Mouse (Mus musculus) granulocyte monocyte progenitor cell, adult 5-6 weeks (primary cell): ENCODE measurements around the gene Mat2b. TPM values are rescaled to one million over a fixed set of nuclear protein-coding genes. Genes with fewer than 3 reads are reported as not detected.
A peak's percentile ranks its signal among the peaks of the same experiment; 100 is the strongest.

ENCODE experiments used
- ATAC-seq: replicated peaks from 2 replicates; pipeline ENCODE4 v1.8.0; 2016; ENCODE audit warnings: mild to moderate bottlenecking, moderate TSS enrichment, inconsistent platforms; ENCODE audit not compliant: poor library complexity, severe bottlenecking
- total RNA-seq, 2 experiments: library from RNA; stranded (forward) in 1 of 2; stranded (reverse) in 1 of 2; fragments of 200-712, 200-1000 nt in 1 of 2; fragments of >200 nt in 1 of 2; fragmentation: Nextera tagmentation in 1 of 2; gene quantifications; 2 replicates each; pipeline ENCODE4 v1.2.3; 2014 to 2017

Mat2b gene
- total RNA-seq (2014; fragmentation: Nextera tagmentation) = 76.7 and 94.3 TPM in 2 replicates
- total RNA-seq (2017) = 111 and 159 TPM in 2 replicates

DNA sequence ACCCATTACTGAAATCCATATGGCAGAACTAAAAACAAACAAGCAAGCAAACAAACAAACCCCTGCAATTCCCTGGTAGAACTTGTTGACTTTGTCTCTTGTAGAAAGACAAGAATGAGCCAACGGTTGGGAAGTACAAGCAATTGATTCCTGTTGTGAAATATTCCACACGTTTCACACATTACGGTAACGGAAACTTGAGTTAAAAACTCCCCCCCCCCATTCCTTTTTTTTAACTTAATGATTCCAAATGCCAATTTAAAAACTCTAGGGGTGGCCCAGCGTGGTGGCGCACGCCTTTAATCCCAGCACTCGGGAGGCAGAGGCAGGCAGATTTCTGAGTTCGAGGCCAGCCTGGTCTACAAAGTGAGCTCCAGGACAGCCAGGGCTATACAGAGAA, at the start of gene Mat2b:
Gene Mat2b, minus strand, starts transcription at position 101 of the 400 bp plus-strand sequence.
- ATAC-seq = peak; percentile 11

DNA sequence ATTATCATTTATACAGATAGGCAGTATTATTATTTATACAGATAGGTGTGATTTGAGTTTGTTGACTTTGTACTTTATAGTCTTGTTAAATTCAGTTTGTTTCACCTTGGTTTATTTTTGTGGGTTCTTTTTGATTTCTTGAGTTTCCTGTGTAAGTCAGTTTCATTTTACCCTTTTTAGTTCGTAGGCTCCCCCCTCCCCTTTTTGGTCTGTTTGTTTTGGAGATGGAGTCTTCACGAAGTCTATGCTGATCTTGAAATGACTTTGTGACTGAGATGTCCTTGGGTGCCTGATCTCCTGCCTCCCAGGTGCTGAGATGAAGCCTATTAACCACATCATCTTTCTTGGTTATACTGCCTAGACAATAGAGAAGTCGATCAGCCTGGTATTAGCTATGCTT, 49.3 kb upstream of the Mat2b start:
- ATAC-seq = no peak

DNA sequence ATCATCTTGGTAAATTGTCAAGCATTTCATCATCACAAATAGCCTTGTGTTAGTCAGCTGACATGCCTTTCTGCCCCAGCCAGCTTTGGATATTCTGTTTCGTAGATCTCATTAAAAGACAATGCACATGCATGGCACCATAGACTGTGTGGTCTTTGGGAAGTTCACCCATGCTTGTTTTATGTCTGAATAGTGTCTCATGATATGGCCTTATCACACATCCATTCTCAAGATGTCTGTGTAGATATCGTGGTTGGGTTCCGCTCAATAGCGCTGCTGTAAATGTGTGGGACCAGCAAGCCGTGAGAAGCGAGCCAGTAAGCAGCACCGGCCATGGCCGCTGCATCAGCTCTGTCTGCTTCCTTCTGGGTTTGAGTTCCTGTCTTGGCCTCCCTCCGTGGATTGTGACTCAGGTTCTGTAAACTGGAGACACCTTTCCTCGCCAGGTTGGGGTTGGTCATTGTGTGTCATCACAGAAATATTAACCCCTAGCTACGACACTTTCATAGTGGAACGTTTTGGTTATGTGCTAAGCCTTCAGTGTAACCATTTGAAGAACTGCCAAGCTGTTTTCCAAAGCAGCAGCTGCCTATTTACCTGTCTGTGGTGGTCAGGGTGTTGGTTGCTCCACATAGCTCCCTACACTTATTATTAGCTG, 46.7 kb upstream of the Mat2b start:
- ATAC-seq = no peak

DNA sequence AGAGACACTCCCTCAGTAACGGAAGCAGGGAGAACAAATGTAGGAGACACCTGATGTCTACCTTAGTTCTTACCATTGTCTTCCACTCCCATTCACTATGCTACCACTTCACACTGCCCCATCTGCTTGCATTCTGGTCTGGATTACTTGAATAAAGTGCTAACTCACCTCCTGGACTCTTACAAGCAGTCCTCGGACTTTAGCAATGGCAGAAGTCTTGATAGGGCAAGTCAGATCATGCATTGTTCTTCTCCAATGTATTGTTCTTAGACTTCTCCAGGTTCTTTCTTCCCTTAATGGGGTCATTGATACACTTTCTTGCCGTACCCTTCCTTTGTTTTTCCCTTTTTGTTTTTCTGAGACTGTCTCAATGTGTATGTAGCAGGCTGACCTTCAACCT, 42.4 kb upstream of the Mat2b start:
- ATAC-seq = no peak

DNA sequence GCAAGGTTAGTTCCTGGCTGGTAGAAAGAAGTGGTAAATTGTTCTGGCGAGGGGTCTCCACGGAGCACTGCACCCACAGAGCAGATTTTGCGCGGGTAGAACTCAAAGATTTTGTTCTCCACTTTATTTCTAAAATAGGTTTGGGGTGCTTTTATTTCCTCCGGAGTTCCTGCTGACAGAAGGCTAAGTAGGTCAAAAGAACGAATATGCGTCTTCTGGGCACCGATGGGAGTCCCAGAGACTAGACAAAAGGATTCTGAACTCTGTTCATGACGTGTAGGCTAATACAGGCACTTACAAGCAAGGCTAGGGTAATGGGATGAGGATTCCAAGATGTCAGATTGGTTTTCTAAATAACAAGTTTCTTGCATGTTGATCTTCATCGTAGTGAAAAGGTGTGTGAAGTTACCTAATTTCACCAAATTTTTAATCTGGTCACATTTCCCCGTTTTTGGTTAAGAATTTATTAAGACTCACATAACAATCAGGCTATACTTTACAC, 39.3 kb upstream of the Mat2b start:
- ATAC-seq = no peak

DNA sequence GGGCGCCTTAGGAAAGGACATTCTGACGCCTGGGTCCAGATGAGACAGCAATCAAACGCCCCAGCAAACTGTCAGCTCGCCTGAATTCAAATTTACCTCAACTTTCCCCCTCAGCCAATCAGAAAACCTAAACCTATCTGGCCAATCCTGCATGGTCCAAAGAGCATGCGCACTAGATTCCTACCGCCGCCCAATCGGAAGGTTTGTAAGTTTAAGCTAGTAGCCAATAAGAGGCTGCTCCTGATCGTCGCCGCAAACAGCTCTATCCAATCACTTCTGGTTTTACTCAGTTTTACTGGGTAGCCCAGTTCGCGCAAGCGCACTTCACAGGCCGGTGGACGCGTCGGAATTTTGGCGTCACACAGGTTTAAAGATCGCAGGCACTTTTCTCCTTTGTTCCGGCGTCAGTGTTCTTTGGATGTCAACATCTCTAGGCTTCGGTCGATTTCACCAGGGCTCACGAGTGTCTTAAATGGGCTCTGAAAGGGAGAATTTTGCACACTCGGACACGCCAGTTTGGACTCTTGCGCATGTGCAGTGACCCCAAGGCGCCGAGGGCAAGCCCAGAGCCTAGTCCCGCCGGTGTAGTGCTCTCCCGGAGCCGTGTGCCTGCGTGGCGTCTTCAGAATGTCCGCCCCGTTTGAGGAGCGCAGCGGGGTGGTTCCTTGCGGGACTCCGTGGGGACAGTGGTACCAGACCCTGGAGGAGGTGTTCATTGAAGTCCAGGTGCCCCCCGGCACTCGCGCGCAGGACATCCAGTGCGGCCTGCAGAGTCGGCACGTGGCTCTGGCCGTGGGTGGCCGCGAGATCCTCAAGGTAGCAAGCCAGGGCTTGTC, 38.6 kb upstream of the Mat2b start, which contains the start of the genes Hmmr and Nudcd2:
Gene Hmmr, minus strand, starts transcription at position 84 of the 836 bp plus-strand sequence.
Gene Nudcd2, plus strand, starts transcription at position 329 of the 836 bp plus-strand sequence.
- peak; percentile 90 for ATAC-seq

DNA sequence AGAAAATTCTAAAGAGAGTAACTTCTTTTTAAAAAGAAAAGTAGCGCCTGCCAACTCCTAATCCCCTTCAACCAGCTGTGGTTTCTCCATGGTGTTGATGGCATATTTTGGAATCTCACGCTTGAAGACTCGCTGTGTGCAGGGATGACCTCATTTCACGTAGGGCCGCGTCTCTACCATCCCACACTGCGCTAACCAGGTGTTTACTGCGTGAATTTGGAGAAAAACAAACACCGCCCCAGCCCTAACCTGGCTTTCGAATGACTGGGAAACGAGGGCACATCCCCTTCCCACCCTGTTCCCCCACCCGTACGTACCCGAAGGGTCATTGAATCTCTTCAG, 38.0 kb upstream of the Mat2b start:
- peak; percentile 7; the same call in 1 of the 2 replicates for ATAC-seq

DNA sequence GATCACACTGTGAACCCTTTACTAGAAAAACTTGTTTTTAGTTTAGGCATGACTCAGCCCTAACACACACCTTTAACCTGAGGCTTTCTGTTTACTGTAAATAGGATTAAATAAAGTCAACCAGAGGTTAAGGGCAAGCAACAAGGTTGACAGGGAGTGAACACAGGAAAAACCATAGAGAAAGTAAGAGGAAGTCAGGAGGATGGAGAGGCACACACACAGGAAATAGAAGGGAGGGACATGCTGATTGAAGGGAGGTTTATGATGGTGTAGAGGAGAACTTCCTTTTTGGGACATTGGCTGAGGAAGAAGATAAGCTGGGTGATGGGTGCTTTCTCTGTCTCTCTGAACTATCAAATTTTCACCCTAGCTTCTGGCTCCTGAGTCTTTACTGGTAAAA, 23.3 kb upstream of the Mat2b start:
- ATAC-seq = peak; percentile 55

DNA sequence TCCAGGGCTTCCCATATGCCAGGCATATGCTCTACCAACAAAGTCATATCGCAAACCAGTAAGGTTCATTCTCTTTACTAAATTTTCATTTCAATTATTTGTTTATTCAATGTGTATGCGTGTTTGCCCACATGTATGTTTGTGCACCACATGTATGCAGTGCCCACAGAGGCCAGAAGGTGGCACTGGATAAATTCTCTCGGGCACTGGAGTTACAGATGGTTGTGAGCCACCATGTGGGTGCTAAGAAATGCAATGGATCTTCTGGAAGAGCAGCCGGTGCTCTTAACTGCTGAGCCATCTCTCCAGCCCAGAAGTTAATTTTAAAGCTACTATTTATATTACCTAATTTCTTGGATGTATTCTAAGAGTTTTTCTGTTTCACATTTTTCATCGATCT, 20.5 kb upstream of the Mat2b start:
- ATAC-seq = 0 out of 2 replicates have a peak, but pooled peaks have one; percentile 37

DNA sequence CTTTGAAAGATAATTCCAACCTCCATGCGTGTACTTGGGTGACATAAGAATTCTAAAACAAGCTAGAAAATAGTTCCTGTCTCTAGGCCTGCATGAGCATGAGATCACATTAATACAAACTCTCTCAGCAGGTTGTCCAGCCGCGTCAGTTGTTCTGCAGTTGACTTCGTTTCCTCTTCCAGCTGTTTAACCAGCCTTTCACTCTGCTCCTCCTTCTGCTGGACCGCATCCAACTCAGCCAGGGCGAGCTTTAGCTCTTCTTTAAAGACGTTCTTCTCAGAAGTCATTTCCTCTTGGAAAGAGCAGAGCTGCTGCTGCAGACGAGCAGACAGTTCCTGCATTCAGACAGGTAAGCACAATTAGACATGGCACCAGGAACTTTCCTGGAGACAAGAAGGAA, 18.9 kb upstream of the Mat2b start:
- ATAC-seq = no peak

DNA sequence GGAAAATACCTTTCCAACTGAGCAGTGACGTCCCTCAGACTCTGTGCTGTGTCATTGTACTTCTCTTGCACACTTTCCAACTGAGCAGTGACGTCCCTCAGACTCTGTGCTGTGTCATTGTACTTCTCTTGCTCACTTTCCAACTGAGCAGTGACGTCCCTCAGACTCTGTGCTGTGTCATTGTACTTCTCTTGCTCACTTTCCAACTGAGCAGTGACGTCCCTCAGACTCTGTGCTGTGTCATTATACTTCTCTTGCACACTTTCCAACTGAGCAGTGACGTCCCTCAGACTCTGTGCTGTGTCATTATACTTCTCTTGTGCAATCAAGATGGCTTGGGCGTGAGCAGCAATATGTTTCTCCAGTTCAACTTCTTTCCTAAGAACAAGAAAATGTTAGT, 14.9 kb upstream of the Mat2b start:
- peak; percentile 88 for ATAC-seq

DNA sequence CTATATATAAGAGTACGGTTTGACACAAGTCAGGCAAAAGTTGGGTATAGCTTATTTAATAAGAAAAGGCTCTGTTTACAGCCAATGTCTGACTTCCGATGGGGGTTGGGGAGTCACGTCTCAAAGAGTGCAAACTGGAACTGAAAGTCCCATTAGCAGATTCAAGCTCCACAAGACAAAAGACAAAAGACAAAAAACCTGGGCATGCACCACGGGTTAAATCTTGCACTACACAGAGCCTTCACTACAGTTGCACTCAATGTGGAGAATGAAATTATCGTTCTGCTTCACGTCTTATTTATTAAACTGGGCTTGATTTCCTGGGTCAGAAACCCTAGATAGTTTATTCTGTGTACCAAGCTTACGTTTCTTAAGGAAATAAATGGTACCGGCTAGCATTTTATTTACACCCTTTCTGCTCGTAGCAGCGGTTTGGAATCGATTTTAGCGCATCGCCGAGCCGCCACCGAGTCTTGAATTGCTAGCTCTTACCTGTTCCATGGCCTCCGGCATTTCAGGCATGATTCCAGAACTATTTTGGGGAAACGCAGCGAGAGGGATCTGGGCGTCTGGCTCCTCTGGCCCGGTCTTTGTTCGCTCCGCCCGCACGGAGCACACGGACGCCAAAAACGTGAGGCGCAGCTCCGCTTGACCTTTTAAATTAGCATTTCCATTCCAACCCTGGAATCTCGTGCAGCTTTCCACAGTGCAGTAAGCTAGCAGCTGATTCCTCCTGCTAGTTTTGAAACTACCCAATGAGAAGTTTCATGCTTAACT, 504 bp downstream of the Mat2b start:
- ATAC-seq = peak; percentile 19

DNA sequence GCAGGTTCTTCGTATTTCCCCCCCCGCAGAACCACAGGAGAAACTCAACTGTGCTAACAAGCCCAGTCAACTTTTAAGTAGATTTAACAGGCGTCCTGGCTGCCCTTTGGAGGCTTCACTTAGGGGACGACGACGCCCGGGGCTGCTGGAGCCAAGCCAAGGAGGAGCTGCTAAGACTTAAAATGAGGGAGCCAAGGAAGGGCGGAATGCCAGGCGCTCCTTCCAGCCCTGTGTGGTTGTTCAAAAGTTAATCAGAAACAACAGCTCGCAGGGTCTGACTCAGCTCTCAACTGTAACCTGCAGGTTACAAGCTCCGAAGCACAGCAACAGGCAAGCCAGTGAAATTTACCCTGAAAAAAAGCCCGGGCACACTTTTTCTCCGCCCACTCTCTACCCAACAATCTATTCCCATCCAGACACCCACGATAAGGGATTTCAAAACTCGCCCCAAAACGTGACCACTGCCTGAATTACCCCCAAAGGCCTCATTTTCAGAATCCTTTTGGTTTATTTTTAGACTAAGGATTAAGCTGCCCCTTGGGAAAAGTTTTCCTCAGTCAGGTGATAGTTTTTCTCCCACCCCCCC, 1.5 kb downstream of the Mat2b start:
- peak; percentile 34 for ATAC-seq

DNA sequence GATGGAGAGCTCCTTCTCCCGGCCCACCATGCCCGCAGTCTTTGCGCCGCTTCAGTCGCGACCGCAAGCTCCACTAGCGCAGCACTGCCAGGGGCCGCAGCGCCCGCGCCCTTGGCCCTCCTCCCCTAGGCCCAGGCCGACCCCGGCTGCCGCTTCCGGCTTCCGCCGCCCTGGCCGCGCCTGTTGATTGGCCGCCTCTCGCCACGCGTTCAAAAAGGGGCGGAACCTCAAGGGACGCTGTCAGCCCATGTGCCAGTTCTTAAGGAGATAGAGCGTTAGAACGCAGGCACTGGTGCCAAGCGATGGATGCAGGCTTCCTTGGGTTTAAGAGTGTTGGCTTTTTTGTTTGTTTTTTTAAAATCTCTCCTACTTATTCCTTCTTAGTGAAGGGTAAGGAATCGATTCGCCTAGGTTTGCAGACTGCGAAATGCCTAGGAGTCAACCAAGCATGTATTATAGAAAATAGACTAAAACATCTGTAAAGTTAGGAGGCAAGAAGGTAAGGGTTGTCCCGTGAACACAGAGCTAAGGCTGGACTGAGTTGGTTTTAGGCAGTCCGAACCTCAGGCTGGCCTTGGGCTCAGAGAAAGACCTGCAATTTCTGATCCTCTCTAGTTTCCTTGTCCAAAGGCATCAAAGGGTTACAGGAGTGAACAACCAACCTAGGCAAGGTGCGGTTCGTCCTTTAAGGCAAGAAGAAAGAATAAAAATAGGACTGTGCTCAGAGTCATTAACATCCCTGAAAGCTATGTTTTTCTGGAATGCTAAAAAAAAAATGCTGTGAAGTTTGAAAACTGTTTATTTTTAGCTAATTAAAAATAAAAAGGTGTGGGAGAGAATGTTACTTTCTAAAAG, 2.3 kb downstream of the Mat2b start:
- ATAC-seq = peak; percentile 79

DNA sequence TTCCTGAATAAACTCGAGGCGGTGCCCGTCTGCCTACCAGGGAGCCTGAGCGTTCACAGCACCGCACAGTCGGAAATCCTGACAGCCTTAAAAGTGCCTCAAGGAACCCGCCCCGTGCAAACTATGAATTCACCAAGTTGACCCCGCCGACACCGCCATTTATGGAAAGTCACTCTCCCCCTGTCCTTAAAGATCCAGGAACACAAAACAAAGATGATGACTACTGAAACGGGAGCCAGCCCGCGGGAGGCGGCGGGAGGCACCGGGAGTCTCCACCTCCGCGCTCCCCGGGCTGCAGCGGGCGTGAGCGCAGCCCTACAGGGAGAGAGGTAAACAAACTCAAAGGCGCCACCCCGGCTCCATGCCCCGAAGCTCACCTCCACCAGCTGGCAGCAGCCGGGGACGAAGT, 2.9 kb downstream of the Mat2b start:
- no peak for ATAC-seq

DNA sequence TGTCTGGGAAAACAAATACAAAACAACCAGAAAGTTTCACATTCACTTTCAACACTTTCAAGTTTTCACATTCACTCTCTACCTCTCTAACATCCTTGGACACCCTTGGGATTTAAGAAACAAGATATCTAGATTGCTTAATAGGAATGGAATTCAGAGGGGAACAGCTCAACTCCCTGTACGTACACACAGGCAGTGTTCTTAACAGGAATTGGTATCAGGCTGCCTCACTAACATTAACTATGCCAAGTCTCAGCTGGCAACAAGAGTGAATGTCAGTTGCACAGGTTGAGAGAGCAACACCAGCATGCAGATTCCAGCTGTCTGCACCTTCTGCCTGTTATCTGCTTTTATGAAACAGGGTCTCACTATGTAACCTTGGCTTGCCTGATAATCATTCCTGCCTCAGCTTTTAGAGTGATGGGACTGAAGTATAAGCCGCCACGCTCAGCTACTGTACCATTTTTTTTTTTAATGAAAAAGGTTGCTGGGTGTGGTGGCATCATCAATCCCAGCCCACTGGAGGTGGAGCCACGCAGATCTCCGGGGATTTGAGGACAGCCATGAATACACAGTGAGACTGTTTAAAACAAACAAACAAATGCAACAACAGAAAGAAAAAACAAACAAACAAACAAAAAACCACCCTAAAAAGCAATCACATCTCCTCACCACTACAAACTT, 4.4 kb downstream of the Mat2b start:
- no peak for ATAC-seq

DNA sequence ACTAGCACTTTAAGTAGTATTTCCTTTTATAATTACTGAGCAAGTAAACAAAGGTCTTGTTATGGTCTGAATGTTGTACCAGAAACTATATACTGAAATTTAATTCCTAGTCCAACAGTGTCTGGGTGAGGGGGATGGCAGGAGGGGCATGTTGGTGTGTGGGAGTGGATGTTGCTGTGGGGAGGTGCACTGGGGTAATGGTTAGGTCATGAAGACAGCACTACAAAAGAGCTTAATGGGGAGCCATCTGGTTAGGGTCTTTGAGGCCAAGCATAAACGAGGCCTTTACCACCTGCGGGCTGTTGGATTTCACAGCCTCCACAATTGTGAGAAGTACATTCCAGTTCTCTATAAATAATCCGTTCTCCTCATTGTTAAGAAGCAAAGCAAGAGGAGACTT, 11.7 kb downstream of the Mat2b start:
- ATAC-seq = no peak

DNA sequence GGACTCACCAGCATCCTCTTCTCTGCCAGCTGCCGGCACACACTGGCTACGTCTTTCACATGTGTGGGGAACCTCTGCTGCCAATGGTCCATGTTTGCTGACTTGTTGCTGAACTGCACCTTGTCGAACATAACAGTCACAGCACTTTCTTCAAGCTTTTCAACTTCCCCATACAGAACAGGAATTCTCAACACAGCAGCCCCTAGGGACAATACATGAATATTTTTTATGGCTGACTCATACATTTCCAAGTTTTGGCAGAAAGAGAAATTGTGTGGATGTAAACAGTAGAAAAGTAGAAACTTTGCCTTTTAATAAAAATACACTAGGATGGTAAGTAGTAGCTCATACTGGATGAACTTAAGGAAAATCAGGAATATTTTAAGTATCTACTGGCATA, 12.5 kb downstream of the Mat2b start:
- no peak for ATAC-seq

DNA sequence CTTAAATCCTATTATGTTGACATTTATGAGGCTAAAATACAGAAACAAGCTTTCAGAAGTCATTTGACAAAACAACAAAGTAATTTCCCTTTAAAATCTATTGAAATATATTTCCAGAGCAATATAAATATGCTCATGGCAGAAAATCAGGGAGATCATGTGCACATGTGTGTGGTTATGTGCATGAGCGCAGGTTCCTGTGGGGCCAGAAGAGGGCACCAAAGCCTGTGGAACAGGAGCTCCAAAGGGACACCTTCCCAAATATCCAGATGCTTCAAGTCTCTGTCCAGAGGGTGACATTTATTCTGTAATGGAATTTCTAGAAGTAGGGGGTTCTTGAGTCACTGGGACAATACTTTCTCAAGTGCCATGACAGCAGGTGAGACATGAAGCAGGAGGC, 17.8 kb downstream of the Mat2b start:
- ATAC-seq = peak; percentile 44
